Mouse (Mus musculus) frontal cortex, postnatal 25 days (tissue): ENCODE data around the gene Reck.

Source experiments
- DNase-seq, 2 experiments: peaks; one replicate each; pipeline ENCODE4 v3.0.0; 2022; ENCODE audit warnings: low spot score in 2 of 2

The Reck gene

GRCm38 (mm10) chr4:43969373-43969772 is 94.0 kb downstream of the Reck start:
- no peak for DNase-seq

- DNase-seq = no peak
Observed at GRCm38 (mm10) chr4:43970393-43971330, 95.3 kb downstream of the Reck start.

GRCm38 (mm10) chr4:43971541-43972136 is 96.3 kb downstream of the Reck start:
- no peak for DNase-seq

- DNase-seq = no peak
Observed at GRCm38 (mm10) chr4:43972137-43972591, 96.8 kb downstream of the Reck start.

GRCm38 (mm10) chr4:43973526-43973981 is 98.2 kb downstream of the Reck start:
- DNase-seq = peak in 1 of 2 experiments; percentile 14

- DNase-seq = no peak
Observed at GRCm38 (mm10) chr4:43974914-43975616, 99.7 kb downstream of the Reck start.

GRCm38 (mm10) chr4:43976223-43976740 is 101.0 kb downstream of the Reck start:
- no peak for DNase-seq

GRCm38 (mm10) chr4:43978521-43979443 is 103.5 kb downstream of the Reck start:
- DNase-seq = no peak

- peak; percentile 61 to 74 for DNase-seq
Observed at GRCm38 (mm10) chr4:43979746-43980145, 104.4 kb downstream of the Reck start.

GRCm38 (mm10) chr4:43980236-43980635 is 104.9 kb downstream of the Reck start:
- no peak for DNase-seq

- DNase-seq = no peak
Observed at GRCm38 (mm10) chr4:43980846-43981245, 105.5 kb downstream of the Reck start.

- no peak for DNase-seq
Observed at GRCm38 (mm10) chr4:43981251-43981650, 105.9 kb downstream of the Reck start.

- DNase-seq = peak; percentile 94
Observed at GRCm38 (mm10) chr4:43982053-43982732, 106.9 kb downstream of the Reck start.

GRCm38 (mm10) chr4:43983181-43983580 is 107.9 kb downstream of the Reck start, which contains the start of gene Ccin:
TSS of gene Ccin (plus strand) at chr4:43983483.
- no peak for DNase-seq

- no peak for DNase-seq
Observed at GRCm38 (mm10) chr4:43983756-43984155, 108.4 kb downstream of the Reck start.

GRCm38 (mm10) chr4:43984326-43984725 is 109.0 kb downstream of the Reck start:
- no peak for DNase-seq

- no peak for DNase-seq
Observed at GRCm38 (mm10) chr4:43988976-43989375, 113.6 kb downstream of the Reck start.

GRCm38 (mm10) chr4:43993072-43993471 is 117.7 kb downstream of the Reck start:
- no peak for DNase-seq

GRCm38 (mm10) chr4:43994342-43994741 is 119.0 kb downstream of the Reck start:
- DNase-seq = no peak
